Mouse (Mus musculus) cerebellum, adult 2 months (tissue): ENCODE data around the gene Pdxp.

Experiments
- CTCF ChIP-seq: fragments of 200-500 bp; IDR thresholded peaks from 2 replicates; pipeline ENCODE4 v1.5.1; 2011; ENCODE audit warnings: low read depth, mild to moderate bottlenecking, control low read depth, low read length, moderate library complexity, borderline replicate concordance; ENCODE audit not compliant: insufficient read depth
- POLR2A ChIP-seq: fragments of 200-500 bp; IDR thresholded peaks from 2 replicates; pipeline ENCODE4 v1.6.1; 2011; ENCODE audit warnings: low read length, control low read depth, borderline replicate concordance; ENCODE audit not compliant: insufficient read depth

DNA sequence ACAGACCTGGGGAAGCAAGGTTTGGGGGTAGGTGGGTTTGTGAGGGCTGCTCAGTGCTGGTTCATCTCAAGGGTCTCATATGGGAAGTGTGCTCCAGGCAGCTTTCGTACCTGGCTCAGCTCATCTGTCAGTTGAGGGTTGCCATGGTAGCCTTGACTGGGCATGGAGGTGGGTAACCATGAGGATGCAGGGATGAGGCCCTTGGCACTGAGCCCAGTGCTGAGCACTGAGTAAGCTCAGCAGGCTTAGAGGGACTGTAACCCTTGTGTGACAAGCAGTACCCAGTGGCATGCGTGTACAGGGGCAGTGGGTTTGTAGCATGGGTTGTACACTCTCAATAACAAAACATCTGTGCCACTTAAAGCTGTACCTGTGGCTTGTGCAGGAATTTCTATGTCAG is 24.2 kb downstream of the Pdxp start:
- TF ChIP-seq POLR2A (no peak), CTCF (no peak)
